Mouse (Mus musculus) midbrain, postnatal 0 days (tissue): ENCODE measurements around the gene Fancg. TPM values are rescaled to one million over a fixed set of nuclear protein-coding genes. Genes with fewer than 3 reads are reported as not detected.
"Not testable (repeated sequence)": the region's sequence is repeated elsewhere in the genome, so short reads cannot be mapped to it uniquely, and the experiment has no call there.

Experiments used
- ATAC-seq: fragments of 200-750 bp; cut with Nextera tagmentation; 2 replicates; pipeline ENCODE4 v1.8.0; 2017; ENCODE audit warnings: moderate number of reproducible peaks, mild to moderate bottlenecking, moderate TSS enrichment, moderate library complexity; ENCODE audit not compliant: low FRiP score
- DNase-seq: peaks from one replicate; pipeline ENCODE4 v3.0.0-alpha.2; 2015; ENCODE audit warnings: low spot score
- H3K27ac ChIP-seq: fragments of 300-500 bp; sonication (generic); 2 replicates; pipeline ENCODE4 v1.5.1; 2014; ENCODE audit warnings: low read depth, mild to moderate bottlenecking, low read length, mixed read lengths
- H3K27me3 ChIP-seq: fragments of 300-500 bp; sonication (generic); 2 replicates; pipeline ENCODE4 v1.6.1; 2014; ENCODE audit warnings: low read length, control low read depth, mixed read lengths; ENCODE audit not compliant: insufficient read depth
- H3K36me3 ChIP-seq: fragments of 300-500 bp; sonication (generic); 2 replicates; pipeline ENCODE4 v1.6.1; 2014; ENCODE audit warnings: low read length, control low read depth, mixed read lengths; ENCODE audit not compliant: insufficient read depth
- H3K4me1 ChIP-seq: fragments of 300-500 bp; sonication (generic); 2 replicates; pipeline ENCODE4 v1.6.1; 2014; ENCODE audit warnings: mild to moderate bottlenecking, control low read depth, antibody characterized with exemption, low read length, mixed read lengths; ENCODE audit not compliant: insufficient read depth
- H3K4me2 ChIP-seq: fragments of 300-500 bp; sonication (generic); 2 replicates; pipeline ENCODE4 v1.6.1; 2014; ENCODE audit warnings: low read depth, mild to moderate bottlenecking, low read length, mixed read lengths; ENCODE audit not compliant: poor library complexity, severe bottlenecking
- H3K4me3 ChIP-seq: fragments of 300-500 bp; sonication (generic); 2 replicates; pipeline ENCODE4 v1.5.1; 2014; ENCODE audit warnings: low read depth, mild to moderate bottlenecking, low read length, moderate library complexity
- H3K9ac ChIP-seq: fragments of 300-500 bp; sonication (generic); replicated peaks from 2 replicates; pipeline ENCODE4 v1.6.1; 2014; ENCODE audit warnings: mild to moderate bottlenecking, low read length, moderate library complexity, mixed read lengths; ENCODE audit not compliant: poor library complexity, severe bottlenecking
- H3K9me3 ChIP-seq: fragments of 300-500 bp; sonication (generic); 2 replicates; pipeline ENCODE4 v1.6.1; 2016; ENCODE audit warnings: low read length, control low read depth
- CTCF ChIP-seq: IDR thresholded peaks from 2 replicates; pipeline ENCODE4 v1.5.1; 2016; ENCODE audit warnings: antibody characterized with exemption, mild to moderate bottlenecking
- WGBS: fragments of 180-500 bp; shearing (Covaris S2); extraction: QIAGEN DNeasy Blood & Tissue Kit; methylation state at CpG from one replicate; pipeline ENCODE4 v1.1.7; 2014; 5-methylcytosine and 5-hydroxymethylcytosine counted together
- polyA plus RNA-seq: library from polyadenylated mRNA; unstranded; fragments of >200 nt; fragmentation: Nextera tagmentation; extraction: Ambion mirVana; gene quantifications from 2 replicates; pipeline ENCODE4 v1.2.1, GENCODE M21; 2015
- total RNA-seq: library from RNA; depleted of rRNA; stranded (reverse); fragments of >200 nt; gene quantifications from 2 replicates; pipeline ENCODE4 v1.2.3, GENCODE M21; 2014

Gene Fancg
- total and polyA plus RNA-seq, 2 experiments from 2014 or later: 14.2 to 15.0 TPM

GRCm38 (mm10) chr4:43005765-43006164 lies 4.5 kb downstream of the Fancg start:
- Histone ChIP-seq H3K9ac (no peak overlapping the region), H3K9me3 (no peaks in the 10 kb centered on the region), H3K27ac (no peak overlapping the region), H3K36me3 (no peaks in the 10 kb centered on the region), H3K27me3 (no peaks in the 10 kb centered on the region), H3K4me3 (no peak overlapping the region), H3K4me1 (peaks cover 4% of the 10 kb centered on the region; the same call in 1 of the 2 replicates), H3K4me2 (no peak overlapping the region)
- peak; percentile 61 for TF ChIP-seq CTCF
- ATAC-seq: no peak
- DNase-seq: peak; percentile 50
- 57% methylated on average over 2 of the region's 2 CpGs for WGBS

GRCm38 (mm10) chr4:43004951-43005350 lies 5.4 kb downstream of the Fancg start:
- Histone ChIP-seq H3K4me1 (peaks cover 4% of the 10 kb centered on the region; the same call in 1 of the 2 replicates), H3K9ac (no peak overlapping the region), H3K9me3 (no peaks in the 10 kb centered on the region), H3K4me2 (no peak overlapping the region), H3K36me3 (no peaks in the 10 kb centered on the region), H3K27me3 (no peaks in the 10 kb centered on the region), H3K4me3 (no peak overlapping the region), H3K27ac (no peak overlapping the region)
- 90% methylated on average over 3 of the region's 3 CpGs for WGBS
- ATAC-seq (no peak), DNase-seq (no peak)
- no peak for TF ChIP-seq CTCF

GRCm38 (mm10) chr4:43002756-43003439 lies 7.4 kb downstream of the Fancg start:
- TF ChIP-seq CTCF: no peak
- Histone ChIP-seq H3K9me3 (no peaks in the 10 kb centered on the region), H3K27me3 (no peaks in the 10 kb centered on the region), H3K36me3 (no peaks in the 10 kb centered on the region), H3K9ac (no peak overlapping the region), H3K4me1 (peaks cover 7% of the 10 kb centered on the region; the same call in 1 of the 2 replicates), H3K4me3 (no peak overlapping the region), H3K27ac (no peak overlapping the region), H3K4me2 (no peak overlapping the region)
- ATAC-seq: no peak
- DNase-seq: no peak
- 74% methylated on average over 12 of the region's 12 CpGs for WGBS

GRCm38 (mm10) chr4:43001272-43001671 lies 9.0 kb downstream of the Fancg start:
- WGBS: 89% methylated on average over 2 of the region's 2 CpGs
- no peak overlapping the region for H3K4me2 ChIP-seq
- H3K27me3 ChIP-seq: no peaks in the 10 kb centered on the region
- no peak overlapping the region for H3K9ac ChIP-seq
- no peaks in the 10 kb centered on the region for H3K9me3 ChIP-seq
- ATAC-seq: no peak
- peaks cover 11% of the 10 kb centered on the region; the same call in 1 of the 2 replicates for H3K4me1 ChIP-seq
- DNase-seq: no peak
- H3K4me3 ChIP-seq: no peak overlapping the region
- H3K27ac ChIP-seq: peak overlapping the region; percentile 85
- no peak for TF ChIP-seq CTCF
- H3K36me3 ChIP-seq: no peaks in the 10 kb centered on the region

GRCm38 (mm10) chr4:43000141-43000986 lies 9.9 kb downstream of the Fancg start, which contains the start of gene Vcp:
Gene Vcp (minus strand): TSS chr4:43000507.
- DNase-seq (peak; percentile 100), ATAC-seq (peak; percentile 98)
- under 1% methylated on average over 50 of the region's 56 CpGs for WGBS

More at GRCm38 (mm10) chr4:43000141-43000986, 9.9 kb downstream of the Fancg start, which contains the start of gene Vcp:
- Histone ChIP-seq H3K27ac (peak within 1 kb of the TSS; percentile 99), H3K4me2 (peak within 1 kb of the TSS; percentile 82), H3K4me3 (peak within 1 kb of the TSS; percentile 97), H3K4me1 (peaks cover 11% of the 10 kb centered on the region; the same call in 1 of the 2 replicates), H3K9ac (peak within 1 kb of the TSS; percentile 98)
- not testable (repeated sequence) for H3K9me3 ChIP-seq, H3K36me3 ChIP-seq, H3K27me3 ChIP-seq
